Mouse (Mus musculus): Measurements from ENCODE around the gene Pmepa1.

DNA sequence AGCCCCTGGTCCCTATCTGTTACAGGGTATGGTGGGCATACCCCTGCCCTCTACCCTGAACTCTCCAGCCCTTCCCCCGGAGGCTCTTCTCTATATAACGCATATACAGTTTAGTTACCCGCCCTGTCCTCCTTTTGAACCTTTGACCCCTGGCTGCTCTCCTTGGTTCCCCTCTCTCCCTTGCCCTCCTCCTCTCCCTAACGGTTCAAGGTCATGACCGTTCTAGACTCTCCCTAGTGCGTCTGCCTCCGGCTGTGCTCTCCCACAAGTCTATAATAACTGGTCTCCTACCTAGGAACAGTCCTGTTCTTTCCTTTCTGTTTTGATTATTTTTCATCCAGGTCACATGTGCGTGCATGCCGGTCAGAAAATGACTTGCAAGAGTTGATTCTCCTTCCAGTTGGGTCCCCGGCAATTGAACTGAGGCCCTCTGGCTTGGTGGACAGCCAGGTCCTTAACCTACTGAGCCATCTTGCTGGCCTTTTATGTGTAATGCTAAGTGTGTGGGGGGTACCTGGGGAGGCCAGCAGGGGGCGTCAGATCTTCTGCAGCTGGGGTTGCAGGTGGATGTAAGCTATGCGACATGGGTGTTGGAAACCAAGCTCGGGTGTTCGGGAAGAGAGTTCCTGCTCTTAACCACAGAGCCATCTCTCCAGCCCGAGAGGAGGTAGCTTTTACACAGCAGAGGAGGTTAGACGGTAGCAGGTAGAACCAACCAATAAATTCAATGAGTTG, 2.7 kb upstream of the Pmepa1 start:
- TF ChIP-seq MYC (IDR thresholded peaks at IDR 0.05; ENCODE audit: low read depth, low read length) (no peak), NELFE (IDR thresholded peaks at IDR 0.05; ENCODE audit: low read depth, low read length) (no peak), SIN3A (IDR thresholded peaks at IDR 0.05; ENCODE audit: low read length) (no peak), POLR2A (IDR thresholded peaks at IDR 0.05; ENCODE audit: control insufficient read depth in 1 of 2, insufficient read depth in 1 of 2, low read depth in 1 of 2, low read length in 2 of 2, poor library complexity in 1 of 2) (no peak), CHD2 (IDR thresholded peaks at IDR 0.05; ENCODE audit: low read length) (no peak), HCFC1 (IDR thresholded peaks at IDR 0.05; ENCODE audit: low read depth, low read length) (no peak), CTCF (IDR thresholded peaks at IDR 0.05 in 2 of 3, conservative IDR thresholded peaks at IDR 0.05 in 1 of 3; ENCODE audit: control insufficient read depth in 1 of 3, insufficient read depth in 1 of 3, low read depth in 2 of 3, low read length in 3 of 3, poor library complexity in 1 of 3, severe bottlenecking in 1 of 3) (no peak)

Data from MEL (cell line).